Mouse (Mus musculus) cerebellum, adult 2 months (tissue): ENCODE measurements at regions not wholly inside any gene's neighbourhood (a gene's known extent, or its start where the extent isn't known, plus 50 kb on each side); places are given as distances from the start of the nearest gene placed in this dataset.

ENCODE experiments used
- DNase-seq, 2 experiments: peaks; one replicate each; pipeline ENCODE4 v3.0.0; 2021
- H3K27ac ChIP-seq: fragments of 200-500 bp; 2 replicates; pipeline ENCODE4 v1.5.1; 2012; ENCODE audit warnings: low read length, control low read depth, inconsistent platforms; ENCODE audit not compliant: insufficient read depth
- H3K27me3 ChIP-seq: fragments of 200-500 bp; 2 replicates; pipeline ENCODE4 v1.6.1; 2012; ENCODE audit warnings: inconsistent platforms, mild to moderate bottlenecking, low read length, moderate library complexity; ENCODE audit not compliant: control insufficient read depth, insufficient read depth
- H3K4me1 ChIP-seq: fragments of 200-500 bp; 2 replicates; pipeline ENCODE4 v1.6.1; 2011; ENCODE audit warnings: low read length; ENCODE audit not compliant: control insufficient read depth, insufficient read depth
- H3K4me3 ChIP-seq: fragments of 200-500 bp; replicated peaks from 2 replicates; pipeline ENCODE3; 2011; ENCODE audit warnings: mild to moderate bottlenecking, low read depth, low read length, control low read depth; ENCODE audit not compliant: insufficient read depth
- CTCF ChIP-seq: fragments of 200-500 bp; IDR thresholded peaks from 2 replicates; pipeline ENCODE4 v1.5.1; 2011; ENCODE audit warnings: low read depth, mild to moderate bottlenecking, control low read depth, low read length, moderate library complexity, borderline replicate concordance; ENCODE audit not compliant: insufficient read depth
- POLR2A ChIP-seq: fragments of 200-500 bp; IDR thresholded peaks from 2 replicates; pipeline ENCODE4 v1.6.1; 2011; ENCODE audit warnings: low read length, control low read depth, borderline replicate concordance; ENCODE audit not compliant: insufficient read depth
- WGBS: fragments of 180-500 bp; shearing (Covaris S2); methylation state at CpG from one replicate; pipeline ENCODE4 v1.1.7; 2018; 5-methylcytosine and 5-hydroxymethylcytosine counted together

- DNase-seq: peak in 1 of 2 experiments; percentile 41
- H3K4me3 ChIP-seq: no peak overlapping the region
- TF ChIP-seq CTCF (no peak), POLR2A (no peak)
- no peaks in the 10 kb centered on the region for H3K27me3 ChIP-seq
- H3K4me1 ChIP-seq: peaks cover 2% of the 10 kb centered on the region
- 27% methylated on average over 6 of the region's 6 CpGs for WGBS
- no peak overlapping the region for H3K27ac ChIP-seq
Observed at GRCm38 (mm10) chr4:8938948-8939411, 700.1 kb upstream of the Car8 start.

DNA sequence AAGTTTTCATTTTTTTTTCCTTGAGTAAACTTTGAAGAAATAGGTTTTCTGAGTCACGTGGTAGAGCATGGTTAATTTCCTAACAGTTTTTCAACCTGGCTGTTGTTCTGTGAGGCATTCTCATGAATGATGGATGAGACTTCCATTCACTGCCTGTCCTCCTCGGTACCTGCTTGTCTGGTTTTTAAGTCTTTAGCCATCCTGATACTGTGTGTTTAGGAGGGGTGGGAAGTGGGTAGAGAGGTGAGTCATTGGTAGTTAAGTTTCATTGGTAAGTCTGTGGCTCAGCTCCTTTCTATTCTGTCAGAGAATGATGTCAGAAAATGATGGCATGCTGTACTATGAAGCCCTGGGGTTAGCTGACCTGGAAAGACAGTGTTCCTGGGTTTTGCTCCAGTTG is 697.1 kb upstream of the Car8 start:
- WGBS: 92% methylated on average over 2 of the region's 2 CpGs
- TF ChIP-seq CTCF: no peak
- TF ChIP-seq POLR2A: no peak

DNA sequence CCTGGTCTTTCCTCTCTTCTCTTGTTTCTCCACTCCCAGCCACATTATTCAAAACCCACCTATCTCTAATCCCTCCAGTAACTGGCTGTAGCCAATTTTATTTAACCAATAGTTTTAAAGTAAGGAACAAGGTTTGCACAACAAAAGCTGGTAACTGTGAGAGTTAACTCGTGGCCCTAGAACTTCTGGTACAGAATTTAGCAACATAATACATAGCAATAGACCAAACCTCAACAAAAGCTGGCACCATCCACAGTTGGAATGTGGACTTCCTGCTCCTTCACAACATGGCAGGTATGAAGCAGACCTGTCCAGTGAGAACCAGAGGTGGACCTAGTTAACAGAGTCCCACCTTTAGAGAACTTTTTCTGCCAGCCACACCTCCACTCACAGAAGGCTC is 695.7 kb upstream of the Car8 start:
- Histone ChIP-seq H3K27ac (no peak overlapping the region), H3K27me3 (no peaks in the 10 kb centered on the region), H3K4me3 (no peak overlapping the region), H3K4me1 (peaks cover 2% of the 10 kb centered on the region)
- DNase-seq: no peak
- TF ChIP-seq POLR2A (no peak), CTCF (no peak)
- WGBS: 93% methylated on average over 1 of the region's 1 CpGs

More for the DNA sequence above, 697.1 kb upstream of the Car8 start:
- Histone ChIP-seq H3K27me3 (no peaks in the 10 kb centered on the region), H3K4me3 (no peak overlapping the region), H3K27ac (no peak overlapping the region), H3K4me1 (peaks cover 2% of the 10 kb centered on the region)
- DNase-seq: no peak

DNA sequence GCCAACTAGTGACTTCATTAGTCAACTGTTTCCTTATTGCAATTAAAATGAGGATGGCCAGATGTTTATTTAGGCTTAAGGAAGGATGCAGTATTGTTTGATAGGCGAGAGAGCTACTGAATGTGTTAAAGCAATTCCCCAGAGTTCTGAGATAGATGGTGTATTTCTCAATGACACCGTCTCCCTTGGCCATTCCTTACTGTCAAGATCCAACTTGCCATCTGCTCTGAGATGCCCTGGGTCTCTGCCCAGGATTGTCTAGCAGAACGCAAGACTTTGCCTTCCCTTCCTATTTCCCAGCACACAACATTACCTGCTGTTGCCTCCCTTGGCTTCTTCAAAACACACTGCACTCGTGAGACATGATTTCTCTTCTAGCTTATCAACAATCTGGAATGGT is 690.5 kb upstream of the Car8 start:
- 16% methylated on average over 4 of the region's 4 CpGs for WGBS
- H3K4me1 ChIP-seq: peaks cover 6% of the 10 kb centered on the region; the same call in 1 of the 2 replicates
- TF ChIP-seq POLR2A (no peak), CTCF (no peak)
- DNase-seq: peak; percentile 63 to 81
- H3K4me3 ChIP-seq: no peak overlapping the region
- no peaks in the 10 kb centered on the region for H3K27me3 ChIP-seq
- H3K27ac ChIP-seq: no peak overlapping the region

- H3K27ac ChIP-seq: no peak overlapping the region
- no peak for TF ChIP-seq CTCF
- no peak for TF ChIP-seq POLR2A
- WGBS: 48% methylated on average over 17 of the region's 17 CpGs
Observed at GRCm38 (mm10) chr4:8928551-8929305, 689.9 kb upstream of the Car8 start.

GRCm38 (mm10) chr4:8927276-8927906 is 688.5 kb upstream of the Car8 start:
- 73% methylated on average over 8 of the region's 8 CpGs for WGBS
- no peak for DNase-seq
- no peak overlapping the region for H3K4me3 ChIP-seq

More at GRCm38 (mm10) chr4:8928551-8929305, 689.9 kb upstream of the Car8 start:
- H3K4me3 ChIP-seq: no peak overlapping the region
- peaks cover 6% of the 10 kb centered on the region; the same call in 1 of the 2 replicates for H3K4me1 ChIP-seq
- no peaks in the 10 kb centered on the region for H3K27me3 ChIP-seq
- peak in 1 of 2 experiments; percentile 45 for DNase-seq

GRCm38 (mm10) chr4:8926642-8927275 is 687.9 kb upstream of the Car8 start:
- peaks cover 6% of the 10 kb centered on the region; the same call in 1 of the 2 replicates for H3K4me1 ChIP-seq
- H3K27ac ChIP-seq: no peak overlapping the region
- no peaks in the 10 kb centered on the region for H3K27me3 ChIP-seq
- WGBS: 78% methylated on average over 9 of the region's 9 CpGs
- DNase-seq: no peak
- no peak for TF ChIP-seq POLR2A
- TF ChIP-seq CTCF: no peak
- H3K4me3 ChIP-seq: no peak overlapping the region

More at GRCm38 (mm10) chr4:8927276-8927906, 688.5 kb upstream of the Car8 start:
- TF ChIP-seq CTCF (no peak), POLR2A (no peak)
- Histone ChIP-seq H3K27me3 (no peaks in the 10 kb centered on the region), H3K27ac (no peak overlapping the region), H3K4me1 (peaks cover 6% of the 10 kb centered on the region; the same call in 1 of the 2 replicates)
